Mouse (Mus musculus) urinary bladder, postnatal 4 days (tissue): ENCODE results near the gene Ttn.

Experiments
- DNase-seq, 2 experiments: peaks; one replicate each; pipeline ENCODE4 v3.0.0; 2021 to 2022; ENCODE audit warnings: low spot score in 2 of 2

Gene Ttn

DNA sequence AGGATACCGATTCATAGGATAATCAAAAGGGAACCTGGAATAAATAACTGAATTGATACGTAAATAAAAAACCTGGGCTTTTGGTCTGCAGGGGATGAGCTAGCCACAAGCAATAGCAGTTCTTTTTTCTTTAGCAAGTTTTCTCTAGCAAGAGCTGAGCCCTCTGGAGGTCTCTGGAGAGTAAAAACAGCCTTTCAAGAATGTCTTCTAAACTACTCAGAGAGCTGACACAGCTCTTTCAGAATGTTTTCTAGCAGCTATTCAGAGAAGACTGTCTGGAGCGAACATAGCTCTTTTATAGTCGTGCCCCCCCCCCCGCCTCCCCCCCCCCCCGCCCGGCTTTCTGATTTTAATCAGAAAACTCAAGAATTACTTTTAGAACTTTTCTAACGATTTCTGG, 322.9 kb downstream of the Ttn start:
- DNase-seq = no peak

DNA sequence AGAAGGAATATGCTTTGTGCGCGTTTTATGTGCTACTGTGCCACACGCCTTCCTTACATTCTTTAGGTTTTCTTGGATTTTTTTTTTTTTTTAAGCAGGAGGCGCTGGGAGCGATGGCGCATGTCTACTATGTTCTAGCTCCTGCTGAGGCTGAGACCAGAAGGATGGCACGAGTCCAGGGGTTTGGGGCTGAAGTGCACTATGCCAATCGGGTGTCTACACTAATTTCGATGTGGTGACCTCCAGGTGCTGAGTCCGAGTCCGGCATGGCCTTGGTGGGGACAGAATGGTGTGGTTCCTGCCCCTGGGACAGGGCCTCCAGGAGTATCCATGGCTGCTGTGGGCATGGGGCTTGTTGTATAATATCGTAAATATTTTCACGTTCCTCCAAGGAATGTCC, 323.8 kb downstream of the Ttn start:
- no peak for DNase-seq

DNA sequence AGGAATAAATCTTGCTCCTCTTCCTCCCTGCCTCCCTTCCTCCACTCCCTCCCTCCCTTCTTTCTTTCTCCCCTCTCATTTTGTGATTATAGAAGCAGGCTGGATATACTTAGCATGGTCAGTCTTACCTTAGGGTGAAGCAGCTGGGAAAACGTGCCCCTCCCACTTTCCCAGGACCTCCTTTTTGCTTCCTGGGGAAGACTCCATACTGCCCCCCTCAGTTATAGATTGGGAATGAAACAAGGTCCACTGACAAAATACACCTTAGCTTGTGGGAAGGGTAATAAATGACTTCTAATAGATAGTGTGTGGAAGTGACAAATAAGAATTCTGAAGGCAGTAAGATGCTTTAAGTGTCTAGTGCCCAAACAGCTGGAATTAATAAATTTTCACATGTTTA, 326.4 kb downstream of the Ttn start:
- DNase-seq = no peak

DNA sequence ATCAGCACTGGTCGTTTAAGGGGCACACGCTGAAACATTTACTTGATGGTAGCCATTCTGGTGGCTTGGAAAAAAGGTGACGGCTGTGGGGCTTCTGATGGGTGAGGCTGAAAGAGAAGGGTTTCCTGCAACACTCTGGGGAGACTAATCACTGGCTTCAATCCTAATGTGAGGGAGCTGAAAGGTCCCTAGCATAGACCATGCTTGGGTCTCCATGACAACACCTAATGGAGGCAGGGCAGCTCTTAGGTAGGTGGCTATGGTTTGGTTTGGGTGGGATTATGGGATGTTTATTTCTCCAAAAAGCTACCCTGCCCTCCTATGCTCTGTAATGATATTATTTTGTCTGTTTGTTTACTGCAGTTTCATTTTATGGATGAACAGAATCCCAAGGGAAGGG, 326.9 kb downstream of the Ttn start:
- DNase-seq = no peak

DNA sequence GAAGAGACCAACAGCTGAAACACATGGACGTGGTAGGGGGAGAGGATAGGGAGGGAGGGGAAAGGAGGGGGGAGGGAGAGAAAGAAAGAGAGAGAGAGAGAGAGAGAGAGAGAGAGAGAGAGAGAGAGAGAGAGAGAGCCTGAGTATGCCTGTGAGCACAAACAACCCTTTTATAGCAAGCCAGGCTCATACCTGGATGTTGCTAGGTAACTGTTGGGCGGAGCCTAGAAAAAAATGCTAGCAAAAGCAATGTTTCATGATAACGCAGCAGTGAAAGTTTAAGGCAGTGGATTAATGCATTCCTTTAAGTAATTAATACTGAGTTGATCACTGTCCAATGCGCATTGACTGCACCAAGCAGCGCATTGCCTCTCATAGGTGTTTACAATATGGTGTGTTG, 327.7 kb downstream of the Ttn start:
- no peak for DNase-seq
